Mouse (Mus musculus): ENCODE data around the gene Aanat. TPM values are rescaled to one million over a fixed set of nuclear protein-coding genes. Genes with fewer than 3 reads are reported as not detected.

Gene Aanat
- polyA plus RNA-seq, 1 experiment = not detected

DNA sequence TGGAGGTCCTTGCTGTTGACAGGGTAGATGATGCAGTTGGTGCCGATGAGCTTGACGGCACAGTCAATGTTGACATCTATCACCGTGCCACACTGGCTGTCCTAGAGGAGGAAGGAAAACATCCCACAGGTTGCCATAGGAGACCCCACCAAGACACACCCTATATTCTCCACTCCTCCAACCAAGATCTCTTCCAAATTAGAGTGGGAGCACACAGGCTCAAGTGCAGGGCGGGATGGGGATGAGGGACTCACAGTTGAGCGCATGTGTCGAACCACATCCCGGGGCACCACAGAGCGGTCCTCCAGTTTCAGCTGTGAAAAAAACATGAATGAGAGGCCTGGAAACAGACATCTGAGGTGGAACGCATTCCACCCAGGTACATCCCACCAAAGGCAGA is 37.5 kb upstream of the Aanat start:
- no peaks in the 10 kb centered on the region for H3K27me3 ChIP-seq (ENCODE audit: control insufficient read depth, insufficient read depth, low read length)
- TF ChIP-seq POLR2A (IDR thresholded peaks at IDR 0.05; ENCODE audit: low read depth, low read length) = no peak
- no peak for TF ChIP-seq CTCF (IDR thresholded peaks at IDR 0.05; ENCODE audit: extremely low read depth, insufficient read depth, insufficient read length, insufficient replicate concordance)
- H3K4me1 ChIP-seq (ENCODE audit: control insufficient read depth, insufficient read depth, insufficient read length) = no peaks in the 10 kb centered on the region
- peaks cover 16% of the 10 kb centered on the region for H3K36me3 ChIP-seq (ENCODE audit: control insufficient read depth, insufficient read depth, low read length)
- WGBS = 97% methylated on average over 9 of the region's 9 CpGs
- no peak overlapping the region for H3K4me3 ChIP-seq (ENCODE audit: extremely low read depth, insufficient read depth, insufficient read length)
- H3K27ac ChIP-seq (ENCODE audit: insufficient read depth, low read length) = no peak overlapping the region
- no peak for DNase-seq (ENCODE audit: low read depth in 1 of 2, low spot score in 2 of 2)

- no peaks in the 10 kb centered on the region for H3K4me1 ChIP-seq (ENCODE audit: control insufficient read depth, insufficient read depth, insufficient read length)
- no peak overlapping the region; the same call in 1 of the 2 replicates for H3K27ac ChIP-seq (ENCODE audit: insufficient read depth, low read length)
- TF ChIP-seq CTCF (IDR thresholded peaks at IDR 0.05; ENCODE audit: extremely low read depth, insufficient read depth, insufficient read length, insufficient replicate concordance) (no peak), POLR2A (IDR thresholded peaks at IDR 0.05; ENCODE audit: low read depth, low read length) (no peak)
- H3K4me3 ChIP-seq (ENCODE audit: extremely low read depth, insufficient read depth, insufficient read length) = no peak overlapping the region
- peaks cover 10% of the 10 kb centered on the region for H3K36me3 ChIP-seq (ENCODE audit: control insufficient read depth, insufficient read depth, low read length)
- 65% methylated on average over 11 of the region's 11 CpGs for WGBS
- H3K27me3 ChIP-seq (ENCODE audit: control insufficient read depth, insufficient read depth, low read length) = no peaks in the 10 kb centered on the region
- no peak for DNase-seq (ENCODE audit: low read depth in 1 of 2, low spot score in 2 of 2)
Measured at GRCm38 (mm10) chr11:116549273-116550038, 36.8 kb upstream of the Aanat start.

- DNase-seq (ENCODE audit: low read depth in 1 of 2, low spot score in 2 of 2) = no peak
- TF ChIP-seq CTCF (IDR thresholded peaks at IDR 0.05; ENCODE audit: extremely low read depth, insufficient read depth, insufficient read length, insufficient replicate concordance) (no peak), POLR2A (IDR thresholded peaks at IDR 0.05; ENCODE audit: low read depth, low read length) (no peak)
- no peaks in the 10 kb centered on the region for H3K27me3 ChIP-seq (ENCODE audit: control insufficient read depth, insufficient read depth, low read length)
- H3K36me3 ChIP-seq (ENCODE audit: control insufficient read depth, insufficient read depth, low read length) = no peaks in the 10 kb centered on the region
- 81% methylated on average over 7 of the region's 7 CpGs for WGBS
- H3K4me3 ChIP-seq (ENCODE audit: extremely low read depth, insufficient read depth, insufficient read length) = no peak overlapping the region
- H3K27ac ChIP-seq (ENCODE audit: insufficient read depth, low read length) = no peak overlapping the region
- no peaks in the 10 kb centered on the region; the same call in 1 of the 2 replicates for H3K4me1 ChIP-seq (ENCODE audit: control insufficient read depth, insufficient read depth, insufficient read length)
Measured at GRCm38 (mm10) chr11:116550748-116551147, 35.5 kb upstream of the Aanat start.

GRCm38 (mm10) chr11:116552194-116552593 is 34.0 kb upstream of the Aanat start:
- H3K4me1 ChIP-seq (ENCODE audit: control insufficient read depth, insufficient read depth, insufficient read length) = no peaks in the 10 kb centered on the region; the same call in 1 of the 2 replicates
- H3K36me3 ChIP-seq (ENCODE audit: control insufficient read depth, insufficient read depth, low read length) = no peaks in the 10 kb centered on the region
- 91% methylated on average over 1 of the region's 1 CpGs for WGBS
- H3K27me3 ChIP-seq (ENCODE audit: control insufficient read depth, insufficient read depth, low read length) = no peaks in the 10 kb centered on the region
- TF ChIP-seq POLR2A (IDR thresholded peaks at IDR 0.05; ENCODE audit: low read depth, low read length) = no peak
- no peak for TF ChIP-seq CTCF (IDR thresholded peaks at IDR 0.05; ENCODE audit: extremely low read depth, insufficient read depth, insufficient read length, insufficient replicate concordance)
- H3K27ac ChIP-seq (ENCODE audit: insufficient read depth, low read length) = no peak overlapping the region
- H3K4me3 ChIP-seq (ENCODE audit: extremely low read depth, insufficient read depth, insufficient read length) = no peak overlapping the region
- no peak for DNase-seq (ENCODE audit: low read depth in 1 of 2, low spot score in 2 of 2)

DNA sequence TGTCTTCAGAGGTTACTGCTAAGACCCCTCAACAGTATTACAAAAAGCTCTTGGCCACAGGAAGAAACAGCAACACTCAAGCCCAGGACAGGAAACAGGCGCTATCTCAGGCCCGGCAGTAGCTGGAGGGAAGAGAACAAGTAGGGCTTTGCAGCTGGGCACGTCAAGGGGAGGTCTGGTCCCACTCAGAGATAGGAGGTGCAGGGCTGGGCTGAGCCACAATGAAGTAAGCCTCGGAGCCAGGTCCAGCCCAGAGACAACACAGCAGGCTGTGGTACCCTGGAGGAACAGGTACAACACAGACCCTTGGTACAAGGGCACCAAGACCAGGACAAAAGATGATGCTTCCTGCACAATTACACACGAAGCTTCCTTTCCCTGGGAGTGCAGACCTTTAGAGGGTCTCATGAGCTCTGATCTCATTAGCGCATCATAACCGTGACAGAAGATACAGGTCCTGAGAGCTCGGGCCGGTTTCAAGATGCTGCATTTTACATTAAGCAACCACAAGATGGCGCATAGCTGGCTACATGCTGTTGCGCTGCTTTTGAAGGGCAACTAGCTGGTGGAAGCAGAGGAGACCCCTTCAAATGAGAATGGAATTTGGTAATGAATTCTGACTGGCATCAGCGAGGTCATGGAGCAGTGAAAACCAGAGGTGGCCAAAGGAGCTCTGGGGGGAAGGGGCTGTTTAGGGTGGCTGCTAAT is 31.9 kb upstream of the Aanat start:
- Histone ChIP-seq H3K4me1 (ENCODE audit: control insufficient read depth, insufficient read depth, insufficient read length) (no peaks in the 10 kb centered on the region; the same call in 1 of the 2 replicates), H3K4me3 (ENCODE audit: extremely low read depth, insufficient read depth, insufficient read length) (no peak overlapping the region), H3K27ac (ENCODE audit: insufficient read depth, low read length) (no peak overlapping the region), H3K27me3 (ENCODE audit: control insufficient read depth, insufficient read depth, low read length) (no peaks in the 10 kb centered on the region), H3K36me3 (ENCODE audit: control insufficient read depth, insufficient read depth, low read length) (no peaks in the 10 kb centered on the region)
- WGBS = 21% methylated on average over 12 of the region's 12 CpGs
- TF ChIP-seq POLR2A (IDR thresholded peaks at IDR 0.05; ENCODE audit: low read depth, low read length) (no peak), CTCF (IDR thresholded peaks at IDR 0.05; ENCODE audit: extremely low read depth, insufficient read depth, insufficient read length, insufficient replicate concordance) (peak; percentile 70; the same call in 1 of the 2 replicates)
- DNase-seq (ENCODE audit: low read depth in 1 of 2, low spot score in 2 of 2) = peak; percentile 22 to 38

DNA sequence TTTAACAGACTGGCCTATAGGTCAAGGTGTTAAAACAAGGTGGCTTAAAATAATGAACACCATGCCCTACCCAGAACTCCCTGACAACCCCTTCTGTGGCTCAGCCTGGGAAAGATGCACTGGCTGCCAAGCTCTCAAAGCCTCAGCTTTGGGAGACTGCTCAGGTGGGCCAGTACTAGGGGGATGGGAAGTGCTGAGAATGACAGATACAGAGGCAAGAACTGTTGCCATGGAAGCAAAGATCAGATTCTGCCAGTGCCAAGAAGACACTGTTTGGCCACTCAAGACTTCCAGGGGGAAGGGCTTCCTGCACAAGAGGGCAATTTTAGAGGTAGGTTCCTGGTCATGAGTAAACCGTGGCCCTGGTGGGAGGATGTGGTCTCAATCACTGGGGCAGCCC is 30.7 kb upstream of the Aanat start:
- TF ChIP-seq CTCF (IDR thresholded peaks at IDR 0.05; ENCODE audit: extremely low read depth, insufficient read depth, insufficient read length, insufficient replicate concordance) = no peak
- no peak for TF ChIP-seq POLR2A (IDR thresholded peaks at IDR 0.05; ENCODE audit: low read depth, low read length)
- Histone ChIP-seq H3K27ac (ENCODE audit: insufficient read depth, low read length) (no peak overlapping the region), H3K4me1 (ENCODE audit: control insufficient read depth, insufficient read depth, insufficient read length) (no peaks in the 10 kb centered on the region; the same call in 1 of the 2 replicates), H3K4me3 (ENCODE audit: extremely low read depth, insufficient read depth, insufficient read length) (no peak overlapping the region), H3K36me3 (ENCODE audit: control insufficient read depth, insufficient read depth, low read length) (no peaks in the 10 kb centered on the region), H3K27me3 (ENCODE audit: control insufficient read depth, insufficient read depth, low read length) (no peaks in the 10 kb centered on the region)
- no peak for DNase-seq (ENCODE audit: low read depth in 1 of 2, low spot score in 2 of 2)
- WGBS = 20% methylated on average over 1 of the region's 1 CpGs

Measured in spleen, adult 2 months (tissue).